Mouse (Mus musculus): ENCODE results near the gene Hdgfl2. TPM values are rescaled to one million over a fixed set of nuclear protein-coding genes. Genes with fewer than 3 reads are reported as not detected.
"Not testable (repeated sequence)": the region's sequence is repeated elsewhere in the genome, so short reads cannot be mapped to it uniquely, and the experiment has no call there.

Gene Hdgfl2
- polyA plus RNA-seq, 1 experiment: 279 TPM

DNA sequence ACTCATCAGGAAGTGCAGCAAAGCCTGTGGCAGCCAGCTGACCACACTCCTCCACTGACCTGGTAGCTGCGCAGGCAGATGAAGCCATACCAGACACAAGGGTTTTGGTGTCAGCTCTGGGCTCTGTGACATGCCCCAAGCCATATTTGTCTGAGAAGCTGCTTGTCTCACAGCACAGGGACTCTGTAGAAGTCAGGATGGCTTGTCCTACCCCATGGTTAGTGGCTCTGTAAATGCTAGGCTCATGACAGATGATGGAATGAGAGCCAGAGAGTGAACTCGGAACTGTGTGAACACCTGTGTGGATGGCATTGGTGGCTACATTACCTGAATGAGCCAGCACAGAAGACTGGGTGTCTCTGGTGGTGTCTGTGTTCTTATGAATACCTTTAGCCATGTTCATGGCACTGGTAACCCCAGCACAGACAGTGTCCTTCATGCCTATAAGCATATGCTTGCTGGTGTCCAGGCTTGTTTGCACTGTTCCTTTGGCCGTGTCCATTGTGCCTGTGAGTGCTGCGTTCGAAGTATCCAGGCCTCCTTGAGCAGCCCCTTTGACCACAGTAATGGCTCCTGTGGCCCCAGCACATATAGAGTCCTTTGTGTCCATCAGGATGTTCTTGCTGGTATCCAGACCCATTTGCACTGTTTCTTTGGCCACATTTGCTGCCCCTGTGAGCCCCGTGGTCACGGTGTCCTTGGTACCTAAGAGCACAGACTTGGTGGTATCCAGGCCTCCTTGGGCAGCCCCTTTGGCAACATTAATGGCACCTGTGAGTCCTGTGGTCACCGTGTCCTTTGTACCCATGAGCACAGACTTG is 24.2 kb downstream of the Hdgfl2 start:
- H3K9me3 ChIP-seq: no peaks in the 10 kb centered on the region
- peaks cover 30% of the 10 kb centered on the region for H3K4me1 ChIP-seq
- H3K4me3 ChIP-seq (replicated peaks): no peak overlapping the region
- TF ChIP-seq GATA1 (IDR thresholded peaks at IDR 0.05; ENCODE audit: borderline replicate concordance, low read length) (no peak), FLI1 (IDR thresholded peaks at IDR 0.05; ENCODE audit: low read length) (no peak)
- no peaks in the 10 kb centered on the region for H3K27me3 ChIP-seq (replicated peaks)
- H3K36me3 ChIP-seq (replicated peaks; ENCODE audit: low read length): peaks cover 72% of the 10 kb centered on the region

DNA sequence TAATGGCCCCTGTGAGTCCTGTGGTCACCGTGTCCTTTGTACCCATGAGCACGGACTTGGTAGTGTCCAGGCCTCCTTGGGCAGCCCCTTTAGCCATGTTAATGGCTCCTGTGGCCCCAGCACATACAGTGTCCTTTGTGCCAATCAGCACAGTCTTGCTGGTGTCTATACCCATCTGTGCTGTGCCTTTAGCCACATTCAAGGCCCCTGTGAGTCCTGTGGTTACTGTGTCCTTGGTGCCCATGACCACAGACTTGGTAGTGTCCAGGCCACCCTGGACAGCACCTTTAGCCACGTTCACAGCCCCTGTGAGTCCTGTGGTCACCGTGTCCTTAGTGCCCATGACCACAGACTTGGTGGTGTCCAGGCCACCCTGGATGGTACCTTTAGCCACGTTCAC is 25.4 kb downstream of the Hdgfl2 start:
- peaks cover 30% of the 10 kb centered on the region for H3K4me1 ChIP-seq
- not testable (repeated sequence) for H3K27me3 ChIP-seq (replicated peaks); H3K9me3 ChIP-seq; H3K4me3 ChIP-seq (replicated peaks)
- H3K36me3 ChIP-seq (replicated peaks; ENCODE audit: low read length): peaks cover 73% of the 10 kb centered on the region

DNA sequence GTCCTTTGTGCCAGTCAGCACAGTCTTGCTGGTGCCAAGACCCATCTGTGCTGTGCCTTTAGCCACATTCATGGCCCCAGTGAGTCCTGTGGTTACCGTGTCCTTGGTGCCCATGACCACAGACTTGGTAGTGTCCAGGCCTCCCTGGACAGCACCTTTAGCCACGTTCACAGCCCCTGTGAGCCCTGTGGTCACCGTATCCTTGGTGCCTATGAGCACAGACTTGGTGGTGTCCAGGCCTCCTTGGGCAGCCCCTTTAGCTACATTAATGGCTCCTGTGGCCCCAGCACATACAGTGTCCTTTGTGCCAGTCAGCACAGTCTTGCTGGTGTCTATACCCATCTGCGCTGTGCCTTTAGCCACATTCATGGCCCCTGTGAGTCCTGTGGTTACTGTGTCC is 27.0 kb downstream of the Hdgfl2 start:
- H3K9me3 ChIP-seq; H3K4me3 ChIP-seq (replicated peaks): not testable (repeated sequence)
- peaks cover 66% of the 10 kb centered on the region for H3K36me3 ChIP-seq (replicated peaks; ENCODE audit: low read length)

DNA sequence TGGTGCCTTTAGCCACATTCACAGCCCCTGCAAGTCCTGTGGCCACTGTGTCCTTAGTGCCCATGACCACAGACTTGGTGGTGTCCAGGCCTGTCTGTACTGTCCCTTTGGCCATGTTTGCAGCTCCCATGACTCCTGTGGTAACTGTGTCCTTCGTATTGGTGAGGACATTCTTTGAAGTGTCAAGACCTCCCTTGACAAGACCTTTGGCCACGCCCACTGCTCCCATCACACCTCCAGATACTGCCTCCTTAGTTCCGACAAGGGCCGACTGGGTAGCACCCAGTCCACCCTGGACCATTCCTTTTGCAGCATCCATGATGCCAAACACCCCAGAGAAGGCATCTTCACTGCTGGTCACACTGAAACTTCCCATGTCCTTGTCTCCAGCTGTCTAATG is 27.5 kb downstream of the Hdgfl2 start:
- Histone ChIP-seq H3K9me3 (no peaks in the 10 kb centered on the region), H3K36me3 (replicated peaks; ENCODE audit: low read length) (peaks cover 62% of the 10 kb centered on the region), H3K4me3 (replicated peaks) (no peak overlapping the region), H3K4me1 (peaks cover 19% of the 10 kb centered on the region), H3K27me3 (replicated peaks) (no peaks in the 10 kb centered on the region)
- TF ChIP-seq GATA1 (IDR thresholded peaks at IDR 0.05; ENCODE audit: borderline replicate concordance, low read length) (no peak), FLI1 (IDR thresholded peaks at IDR 0.05; ENCODE audit: low read length) (no peak)

More for the DNA sequence above, 27.0 kb downstream of the Hdgfl2 start:
- H3K27me3 ChIP-seq (replicated peaks): not testable (repeated sequence)
- H3K4me1 ChIP-seq: peaks cover 22% of the 10 kb centered on the region

DNA sequence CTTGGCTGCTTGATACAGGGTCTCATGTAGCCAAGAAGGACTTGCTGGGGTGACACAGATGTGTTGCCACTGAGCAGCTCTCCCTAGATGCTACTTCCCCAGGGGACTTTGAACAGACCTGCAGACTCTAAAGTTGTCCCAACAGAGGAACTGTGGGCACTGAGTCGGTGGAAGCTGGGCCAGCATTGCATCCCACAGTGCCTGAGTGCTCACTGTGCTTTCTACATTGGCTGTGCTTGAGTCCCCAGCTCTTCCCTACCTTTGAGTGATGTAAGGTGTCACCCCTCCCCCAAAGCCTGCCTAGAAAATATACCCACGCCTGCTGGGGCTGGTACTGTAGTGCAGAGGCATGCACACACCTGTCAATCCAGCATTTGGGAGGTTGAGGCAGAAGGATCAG is 28.3 kb downstream of the Hdgfl2 start:
- H3K4me1 ChIP-seq: peaks cover 13% of the 10 kb centered on the region
- H3K9me3 ChIP-seq: no peaks in the 10 kb centered on the region
- no peak for TF ChIP-seq GATA1 (IDR thresholded peaks at IDR 0.05; ENCODE audit: borderline replicate concordance, low read length)
- no peaks in the 10 kb centered on the region for H3K27me3 ChIP-seq (replicated peaks)
- no peak overlapping the region for H3K4me3 ChIP-seq (replicated peaks)
- H3K36me3 ChIP-seq (replicated peaks; ENCODE audit: low read length): peaks cover 62% of the 10 kb centered on the region

DNA sequence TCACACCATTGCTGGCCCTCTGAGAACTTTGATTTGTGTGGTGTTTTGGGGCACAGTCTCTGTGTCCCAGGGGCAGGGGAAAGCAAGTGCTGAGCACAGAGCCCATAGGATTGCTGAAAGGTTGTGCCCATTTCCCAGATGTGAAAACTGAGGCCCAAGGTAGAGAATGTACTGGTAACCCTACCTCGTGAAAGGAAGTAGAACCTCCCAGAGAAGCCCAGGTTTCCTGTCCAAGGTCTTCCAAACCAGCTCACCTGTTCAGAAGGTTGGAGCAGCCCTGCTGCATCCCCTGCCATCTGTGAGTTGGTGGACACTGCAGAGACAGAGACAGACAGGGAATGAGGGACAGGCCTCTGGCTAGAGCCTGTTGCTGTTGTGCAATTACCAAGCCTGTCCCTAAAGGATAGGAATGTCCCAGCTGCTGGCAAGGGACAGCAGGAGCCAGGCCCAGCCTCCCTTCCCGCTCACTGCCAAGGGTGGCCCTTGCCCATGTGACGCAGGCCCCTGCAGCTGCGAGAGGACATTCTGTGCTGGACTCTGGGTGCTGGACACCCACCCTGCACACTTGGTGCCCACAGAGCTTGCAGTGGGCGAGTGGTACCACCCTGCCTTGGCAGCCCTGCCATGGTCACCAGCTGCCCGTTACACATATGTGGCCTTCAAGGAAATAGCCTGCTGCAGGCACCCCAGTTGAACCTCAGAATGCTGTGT is 29.1 kb downstream of the Hdgfl2 start:
- H3K4me3 ChIP-seq (replicated peaks): no peak overlapping the region
- peaks cover 59% of the 10 kb centered on the region for H3K36me3 ChIP-seq (replicated peaks; ENCODE audit: low read length)
- no peaks in the 10 kb centered on the region for H3K27me3 ChIP-seq (replicated peaks)
- TF ChIP-seq GATA1 (IDR thresholded peaks at IDR 0.05; ENCODE audit: borderline replicate concordance, low read length) (no peak), FLI1 (IDR thresholded peaks at IDR 0.05; ENCODE audit: low read length) (no peak)
- peaks cover 13% of the 10 kb centered on the region for H3K4me1 ChIP-seq
- H3K9me3 ChIP-seq: no peaks in the 10 kb centered on the region

DNA sequence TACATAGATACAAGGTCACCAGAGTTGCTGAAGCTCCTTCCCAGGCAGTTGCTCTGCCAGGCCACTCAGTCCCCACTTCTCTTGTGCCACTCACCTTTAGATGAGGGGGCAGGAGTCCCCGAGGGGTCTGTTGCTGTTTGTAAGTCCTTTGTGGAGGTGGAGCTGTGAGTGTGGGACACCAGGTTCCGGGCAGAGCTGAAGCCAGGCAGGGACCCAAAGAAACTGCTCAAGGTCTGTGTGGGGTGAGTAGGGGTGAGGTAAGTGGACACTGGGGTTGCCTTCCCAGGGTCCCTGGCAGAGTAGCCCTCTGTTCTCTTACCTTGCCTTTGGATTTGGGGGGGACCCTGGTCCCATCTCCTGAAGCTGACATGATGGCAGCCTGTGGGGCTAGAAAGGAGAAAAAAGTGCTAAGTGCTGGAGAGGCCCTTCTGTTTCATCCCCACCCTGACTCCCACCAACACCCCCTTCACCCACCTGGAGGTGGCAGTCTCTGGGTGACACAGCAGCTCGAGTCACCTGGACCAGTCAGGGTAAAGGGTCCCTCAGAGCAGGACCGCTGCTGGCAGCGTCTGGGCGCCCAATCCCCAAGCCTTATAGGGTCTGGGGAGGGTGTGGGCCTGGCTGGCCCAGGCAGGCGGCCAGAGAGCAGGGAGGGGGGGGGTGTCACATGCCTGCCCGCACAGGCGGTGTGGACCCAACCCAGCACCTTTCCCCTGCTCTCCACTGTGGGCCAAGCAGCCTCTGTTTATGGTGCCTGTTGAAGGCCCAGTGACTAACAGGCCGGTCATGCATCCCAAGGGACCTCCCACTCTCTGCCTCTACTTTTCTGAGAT is 30.0 kb downstream of the Hdgfl2 start, which contains the start of gene Plin4:
Plin4 (minus strand) TSS at position 585 of the 833 bp plus-strand sequence.
- H3K4me1 ChIP-seq: peaks cover 17% of the 10 kb centered on the region
- no peaks in the 10 kb centered on the region for H3K27me3 ChIP-seq (replicated peaks)
- no peaks in the 10 kb centered on the region for H3K9me3 ChIP-seq
- peaks cover 53% of the 10 kb centered on the region for H3K36me3 ChIP-seq (replicated peaks; ENCODE audit: low read length)
- H3K4me3 ChIP-seq (replicated peaks): no peak within 1 kb of the TSS
- TF ChIP-seq GATA1 (IDR thresholded peaks at IDR 0.05; ENCODE audit: borderline replicate concordance, low read length) (no peak), FLI1 (IDR thresholded peaks at IDR 0.05; ENCODE audit: low read length) (no peak)

DNA sequence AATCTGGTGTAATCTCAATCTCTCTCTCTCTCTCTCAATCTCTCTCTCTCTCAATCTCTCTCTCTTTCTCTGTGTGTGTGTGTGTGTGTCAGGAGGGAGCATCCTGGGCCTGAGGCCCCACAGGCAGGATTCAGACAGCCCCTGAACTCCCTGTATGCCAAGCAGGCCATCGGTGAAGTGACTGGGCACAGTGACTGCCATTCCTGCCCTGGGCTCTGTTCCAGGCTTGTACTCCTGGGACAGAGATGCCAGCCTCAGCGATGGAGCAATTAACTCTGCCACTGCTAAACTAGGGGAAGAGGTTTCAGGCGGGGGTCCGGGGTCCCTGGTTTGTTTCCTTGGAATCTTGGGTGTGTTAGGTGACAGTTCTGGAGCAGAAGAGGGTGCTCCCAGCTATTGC is 31.1 kb downstream of the Hdgfl2 start:
- H3K4me3 ChIP-seq (replicated peaks): no peak overlapping the region
- TF ChIP-seq GATA1 (IDR thresholded peaks at IDR 0.05; ENCODE audit: borderline replicate concordance, low read length): no peak
- TF ChIP-seq FLI1 (IDR thresholded peaks at IDR 0.05; ENCODE audit: low read length): no peak
- H3K36me3 ChIP-seq (replicated peaks; ENCODE audit: low read length): peaks cover 53% of the 10 kb centered on the region
- H3K9me3 ChIP-seq: no peaks in the 10 kb centered on the region
- peaks cover 7% of the 10 kb centered on the region for H3K27me3 ChIP-seq (replicated peaks)
- peaks cover 24% of the 10 kb centered on the region for H3K4me1 ChIP-seq

DNA sequence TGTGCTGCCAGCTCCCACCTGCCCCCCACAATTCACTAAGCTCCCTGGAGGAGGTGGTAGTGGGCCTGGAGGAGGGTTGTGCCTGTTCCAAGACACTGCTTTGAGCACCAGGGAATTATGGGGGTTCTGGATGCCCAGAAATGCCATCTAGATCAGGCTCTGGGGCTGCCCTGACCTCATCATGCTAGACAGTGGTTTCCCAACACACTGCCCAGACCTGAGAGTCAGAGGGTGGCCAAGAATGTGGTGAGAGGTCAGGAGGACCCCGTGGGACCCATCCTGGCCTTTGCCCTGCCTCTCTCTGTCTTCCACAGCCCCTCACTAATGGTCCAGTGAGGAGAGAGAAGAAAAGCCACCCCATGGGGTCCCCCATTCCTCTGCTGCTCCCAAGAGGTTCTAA is 31.6 kb downstream of the Hdgfl2 start:
- peaks cover 11% of the 10 kb centered on the region for H3K27me3 ChIP-seq (replicated peaks)

DNA sequence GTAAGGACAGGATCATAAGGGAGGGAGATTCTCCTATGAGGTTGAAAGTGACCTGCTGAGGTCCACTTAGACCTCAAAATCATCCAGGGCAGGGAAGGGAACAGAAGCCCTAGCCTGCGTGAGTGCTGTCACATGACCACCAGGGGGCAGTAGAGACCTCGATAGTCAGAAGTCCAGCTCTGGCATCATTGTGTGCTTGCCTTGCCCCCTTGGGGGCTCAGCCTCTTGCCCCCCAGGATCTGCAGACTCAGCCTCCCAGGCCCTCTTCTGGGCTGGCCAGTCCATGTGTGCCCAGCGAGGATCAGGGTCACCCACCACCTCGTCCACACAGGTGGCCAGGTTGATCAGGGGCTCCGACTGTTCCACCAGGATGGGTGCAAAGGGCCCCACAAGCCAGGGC is 32.4 kb downstream of the Hdgfl2 start:
- peaks cover 28% of the 10 kb centered on the region for H3K4me1 ChIP-seq
- no peak for TF ChIP-seq FLI1 (IDR thresholded peaks at IDR 0.05; ENCODE audit: low read length)
- TF ChIP-seq GATA1 (IDR thresholded peaks at IDR 0.05; ENCODE audit: borderline replicate concordance, low read length): no peak
- peaks cover 20% of the 10 kb centered on the region for H3K27me3 ChIP-seq (replicated peaks)
- H3K4me3 ChIP-seq (replicated peaks): no peak overlapping the region
- peaks cover 52% of the 10 kb centered on the region for H3K36me3 ChIP-seq (replicated peaks; ENCODE audit: low read length)
- H3K9me3 ChIP-seq: no peaks in the 10 kb centered on the region

More for the DNA sequence above, 31.6 kb downstream of the Hdgfl2 start:
- Histone ChIP-seq H3K36me3 (replicated peaks; ENCODE audit: low read length) (peaks cover 53% of the 10 kb centered on the region), H3K4me3 (replicated peaks) (no peak overlapping the region), H3K4me1 (peaks cover 24% of the 10 kb centered on the region), H3K9me3 (no peaks in the 10 kb centered on the region)
- no peak for TF ChIP-seq FLI1 (IDR thresholded peaks at IDR 0.05; ENCODE audit: low read length)
- TF ChIP-seq GATA1 (IDR thresholded peaks at IDR 0.05; ENCODE audit: borderline replicate concordance, low read length): no peak
